Mouse (Mus musculus) embryo, embryonic 11 days (tissue): ENCODE measurements at regions not wholly inside any gene's neighbourhood (a gene's known extent, or its start where the extent isn't known, plus 50 kb on each side); places are given as distances from the start of the nearest gene placed in this dataset.

Experiments
- DNase-seq: peaks from one replicate; pipeline ENCODE4 v3.0.0-alpha.2; 2015

DNA sequence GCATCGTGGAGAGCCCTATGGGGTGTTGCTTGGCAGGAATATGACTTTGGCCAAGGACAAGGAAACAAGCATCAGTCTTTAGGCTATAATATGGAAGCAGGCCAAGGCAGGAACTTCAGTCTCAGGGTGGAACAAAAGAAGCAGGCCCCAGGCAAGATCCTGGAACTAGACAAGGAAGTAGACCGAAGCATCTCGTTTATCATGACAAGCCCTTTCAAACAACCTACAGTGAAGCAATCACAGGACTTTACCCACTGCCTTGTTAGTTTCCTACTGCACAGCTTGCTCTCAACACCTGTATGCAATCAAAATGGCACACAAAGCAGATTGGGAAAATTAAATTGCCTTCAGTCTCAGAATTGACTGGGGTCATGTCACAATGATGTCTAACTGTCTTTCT, 163.2 kb upstream of the Gulp1 start:
- DNase-seq: no peak

DNA sequence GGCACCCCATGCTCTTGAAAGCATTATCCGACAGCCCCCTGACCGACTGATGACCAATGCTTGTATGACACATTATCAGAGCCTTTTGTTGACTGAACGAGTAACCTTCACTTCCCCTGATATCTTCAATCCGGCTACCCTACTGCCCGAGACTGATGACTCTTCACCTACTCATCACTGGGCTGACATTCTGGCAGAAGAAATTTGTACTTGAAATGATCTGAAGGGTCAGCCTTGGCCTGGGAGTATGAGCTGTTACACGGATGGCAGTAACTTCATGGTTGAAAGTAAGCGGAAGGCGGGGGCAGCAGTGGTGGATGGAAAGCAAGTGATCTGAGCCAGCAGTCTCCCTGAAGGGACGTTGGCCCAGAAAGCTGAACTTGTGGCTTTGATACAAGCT, 159.2 kb upstream of the Gulp1 start:
- DNase-seq: no peak

DNA sequence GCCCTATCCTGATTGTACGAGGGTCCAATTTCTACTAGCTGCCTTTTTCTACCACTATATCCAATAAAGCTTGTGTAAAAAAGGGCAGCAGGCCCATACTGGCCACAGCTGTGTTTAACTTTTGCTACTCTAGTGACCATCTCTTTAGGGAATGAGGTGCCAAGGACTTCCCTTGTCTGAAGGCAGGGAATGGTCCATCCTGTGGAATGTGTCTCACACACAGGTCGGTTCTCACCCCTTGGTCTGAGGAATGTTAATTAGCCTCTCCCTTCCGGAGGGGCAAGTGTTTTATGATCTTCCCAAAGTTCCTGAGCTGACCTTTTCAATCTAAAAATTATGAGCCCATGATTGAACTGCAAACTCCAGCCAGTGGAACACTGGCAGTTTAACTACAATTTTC, 155.8 kb upstream of the Gulp1 start:
- peak; percentile 4 for DNase-seq

DNA sequence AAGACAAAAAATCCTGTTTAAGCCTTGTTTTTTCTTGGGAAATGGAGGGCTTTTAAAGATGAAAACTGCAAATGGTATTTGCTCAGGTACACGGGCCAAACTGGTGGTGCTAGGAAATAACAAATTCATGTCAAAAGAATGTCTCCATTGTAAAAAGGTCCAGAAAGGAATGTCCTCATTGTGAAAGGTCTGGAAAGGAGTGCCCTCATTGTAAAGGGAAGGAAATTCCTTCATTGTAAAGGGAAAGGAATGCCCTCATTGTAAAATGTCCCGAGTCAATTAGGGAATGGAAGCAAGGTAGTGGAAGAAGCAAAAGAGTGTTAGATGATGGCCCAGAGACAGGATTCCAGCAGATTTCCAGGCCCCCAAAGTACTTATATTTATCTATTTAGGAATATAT, 153.2 kb upstream of the Gulp1 start:
- DNase-seq: no peak

DNA sequence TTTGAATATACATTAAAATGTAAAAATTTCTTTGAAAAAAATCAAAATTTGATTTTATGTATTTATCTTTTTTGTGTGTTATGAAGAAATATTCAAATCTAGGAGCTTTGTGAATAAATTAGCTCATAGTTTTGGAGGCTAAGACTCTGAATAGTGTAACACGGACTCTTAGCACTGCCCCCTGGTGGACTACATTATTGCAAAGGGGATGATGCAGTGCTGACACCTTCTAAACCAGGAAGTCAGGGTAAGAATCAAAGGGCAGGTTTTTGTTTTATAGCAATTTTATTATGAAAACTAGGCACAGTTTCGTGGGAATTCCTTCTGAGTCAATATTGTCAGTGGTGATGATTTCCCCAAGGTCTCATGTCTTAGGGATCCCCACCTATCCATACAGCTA, 113.5 kb upstream of the Gulp1 start:
- peak; percentile 50 for DNase-seq
